Mouse (Mus musculus): ENCODE measurements at regions not wholly inside any gene's neighbourhood (a gene's known extent, or its start where the extent isn't known, plus 50 kb on each side); places are given as distances from the start of the nearest gene placed in this dataset.

GRCm38 (mm10) chr3:132237344-132237743, 152.3 kb downstream of the Dkk2 start:
- DNase-seq (ENCODE audit: low spot score) = no peak

GRCm38 (mm10) chr3:132257834-132258233, 172.7 kb downstream of the Dkk2 start:
- no peak for DNase-seq (ENCODE audit: low spot score)

GRCm38 (mm10) chr3:132269641-132270040, 184.5 kb downstream of the Dkk2 start:
- DNase-seq (ENCODE audit: low spot score) = no peak

- peak; percentile 5 for DNase-seq (ENCODE audit: low spot score)
Measured at GRCm38 (mm10) chr3:132274786-132275185, 189.7 kb downstream of the Dkk2 start.

- DNase-seq (ENCODE audit: low spot score) = no peak
Measured at GRCm38 (mm10) chr3:132277771-132278170, 192.7 kb downstream of the Dkk2 start.

GRCm38 (mm10) chr3:132287714-132288113, 202.6 kb downstream of the Dkk2 start:
- DNase-seq (ENCODE audit: low spot score) = no peak

GRCm38 (mm10) chr3:132326961-132327360, 241.9 kb downstream of the Dkk2 start:
- DNase-seq (ENCODE audit: low spot score) = no peak

- no peak for DNase-seq (ENCODE audit: low spot score)
Measured at GRCm38 (mm10) chr3:132343625-132344024, 258.5 kb downstream of the Dkk2 start.

GRCm38 (mm10) chr3:132345856-132346255, 260.8 kb downstream of the Dkk2 start:
- DNase-seq (ENCODE audit: low spot score) = no peak

- no peak for DNase-seq (ENCODE audit: low spot score)
Measured at GRCm38 (mm10) chr3:132349602-132350001, 264.5 kb downstream of the Dkk2 start.

GRCm38 (mm10) chr3:132353204-132353603, 268.1 kb downstream of the Dkk2 start:
- no peak for DNase-seq (ENCODE audit: low spot score)

- no peak for DNase-seq (ENCODE audit: low spot score)
Measured at GRCm38 (mm10) chr3:132359596-132359995, 270.0 kb upstream of the Gimd1 start.

GRCm38 (mm10) chr3:132375579-132375978, 254.0 kb upstream of the Gimd1 start:
- DNase-seq (ENCODE audit: low spot score) = no peak

GRCm38 (mm10) chr3:132417742-132418141, 211.9 kb upstream of the Gimd1 start:
- DNase-seq (ENCODE audit: low spot score) = no peak

GRCm38 (mm10) chr3:132425819-132426671, 203.6 kb upstream of the Gimd1 start:
- DNase-seq (ENCODE audit: low spot score) = no peak

GRCm38 (mm10) chr3:132427244-132427643, 202.4 kb upstream of the Gimd1 start:
- DNase-seq (ENCODE audit: low spot score) = no peak

GRCm38 (mm10) chr3:132428148-132428547, 201.5 kb upstream of the Gimd1 start:
- peak; percentile 11 for DNase-seq (ENCODE audit: low spot score)

GRCm38 (mm10) chr3:132431805-132432204, 197.8 kb upstream of the Gimd1 start:
- DNase-seq (ENCODE audit: low spot score) = no peak

- DNase-seq (ENCODE audit: low spot score) = no peak
Measured at GRCm38 (mm10) chr3:132441226-132441625, 188.4 kb upstream of the Gimd1 start.

- no peak for DNase-seq (ENCODE audit: low spot score)
Measured at GRCm38 (mm10) chr3:132453927-132454326, 175.7 kb upstream of the Gimd1 start.

GRCm38 (mm10) chr3:132462348-132462959, 167.2 kb upstream of the Gimd1 start:
- DNase-seq (ENCODE audit: low spot score) = no peak

- no peak for DNase-seq (ENCODE audit: low spot score)
Measured at GRCm38 (mm10) chr3:132471070-132471469, 158.6 kb upstream of the Gimd1 start.

GRCm38 (mm10) chr3:132477768-132478167, 151.9 kb upstream of the Gimd1 start:
- no peak for DNase-seq (ENCODE audit: low spot score)

GRCm38 (mm10) chr3:132479275-132479674, 150.3 kb upstream of the Gimd1 start:
- no peak for DNase-seq (ENCODE audit: low spot score)

All from urinary bladder, postnatal 14 days (tissue).